Mouse (Mus musculus) lung, embryonic 16.5 days (tissue): ENCODE measurements around the gene Wdr86. TPM values are rescaled to one million over a fixed set of nuclear protein-coding genes. Genes with fewer than 3 reads are reported as not detected.

Experiments
- ATAC-seq: fragments of 200-750 bp; cut with Nextera tagmentation; 2 replicates; pipeline ENCODE4 v1.8.0; 2017; ENCODE audit warnings: low read depth, mild to moderate bottlenecking, moderate library complexity
- H3K27ac ChIP-seq: fragments of 300-500 bp; sonication (generic); 2 replicates; pipeline ENCODE4 v1.5.1; 2014; ENCODE audit warnings: mild to moderate bottlenecking, control low read depth, low read length
- H3K27me3 ChIP-seq: fragments of 300-500 bp; sonication (generic); 2 replicates; pipeline ENCODE4 v1.6.1; 2014; ENCODE audit warnings: low read depth, low read length, mixed read lengths; ENCODE audit not compliant: control insufficient read depth, insufficient read depth
- H3K36me3 ChIP-seq: fragments of 300-500 bp; sonication (generic); 2 replicates; pipeline ENCODE4 v1.6.1; 2014; ENCODE audit warnings: low read length; ENCODE audit not compliant: control insufficient read depth, insufficient read depth
- H3K4me1 ChIP-seq: fragments of 300-500 bp; sonication (generic); replicated peaks from 2 replicates; pipeline ENCODE4 v1.6.1; 2014; ENCODE audit warnings: low read length, mixed read lengths; ENCODE audit not compliant: control insufficient read depth, insufficient read depth
- H3K4me2 ChIP-seq: fragments of 300-500 bp; sonication (generic); 2 replicates; pipeline ENCODE4 v1.6.1; 2014; ENCODE audit warnings: low read depth, low read length, control low read depth
- H3K4me3 ChIP-seq: fragments of 300-500 bp; sonication (generic); 2 replicates; pipeline ENCODE4 v1.5.1; 2014; ENCODE audit warnings: mild to moderate bottlenecking, low read length, control low read depth
- H3K9ac ChIP-seq: fragments of 300-500 bp; sonication (generic); 2 replicates; pipeline ENCODE4 v1.6.1; 2014; ENCODE audit warnings: low read length, control low read depth
- H3K9me3 ChIP-seq: fragments of 300-500 bp; sonication (generic); 2 replicates; pipeline ENCODE4 v1.6.1; 2016; ENCODE audit warnings: low read length; ENCODE audit not compliant: control insufficient read depth
- WGBS: fragments of 180-500 bp; shearing (Covaris S2); extraction: QIAGEN DNeasy Blood & Tissue Kit; methylation state at CpG from one replicate; pipeline ENCODE4 v1.1.7; 2014; 5-methylcytosine and 5-hydroxymethylcytosine counted together
- polyA plus RNA-seq: library from polyadenylated mRNA; unstranded; fragments of >200 nt; fragmentation: Nextera tagmentation; extraction: Ambion mirVana; gene quantifications from 2 replicates; pipeline ENCODE4 v1.2.1, GENCODE M21; 2015

Wdr86 gene
- polyA plus RNA-seq, 1 experiment from 2014 or later, result 30.5 TPM

- H3K4me2 ChIP-seq, result peak overlapping the region; percentile 86
- no peaks in the 10 kb centered on the region for H3K27me3 ChIP-seq
- H3K27ac ChIP-seq, result peak overlapping the region; percentile 96
- no peaks in the 10 kb centered on the region for H3K36me3 ChIP-seq
- 0% methylated on average over 2 of the region's 2 CpGs for WGBS
- peak overlapping the region; percentile 62 for H3K4me3 ChIP-seq
- ATAC-seq, result no peak; the same call in 1 of the 2 replicates
- H3K4me1 ChIP-seq, result peaks cover 14% of the 10 kb centered on the region
- peak overlapping the region; percentile 85; the same call in 1 of the 2 replicates for H3K9ac ChIP-seq
- no peaks in the 10 kb centered on the region for H3K9me3 ChIP-seq
Observed at GRCm38 (mm10) chr5:24752175-24752498, 21.6 kb upstream of the Wdr86 start.

DNA sequence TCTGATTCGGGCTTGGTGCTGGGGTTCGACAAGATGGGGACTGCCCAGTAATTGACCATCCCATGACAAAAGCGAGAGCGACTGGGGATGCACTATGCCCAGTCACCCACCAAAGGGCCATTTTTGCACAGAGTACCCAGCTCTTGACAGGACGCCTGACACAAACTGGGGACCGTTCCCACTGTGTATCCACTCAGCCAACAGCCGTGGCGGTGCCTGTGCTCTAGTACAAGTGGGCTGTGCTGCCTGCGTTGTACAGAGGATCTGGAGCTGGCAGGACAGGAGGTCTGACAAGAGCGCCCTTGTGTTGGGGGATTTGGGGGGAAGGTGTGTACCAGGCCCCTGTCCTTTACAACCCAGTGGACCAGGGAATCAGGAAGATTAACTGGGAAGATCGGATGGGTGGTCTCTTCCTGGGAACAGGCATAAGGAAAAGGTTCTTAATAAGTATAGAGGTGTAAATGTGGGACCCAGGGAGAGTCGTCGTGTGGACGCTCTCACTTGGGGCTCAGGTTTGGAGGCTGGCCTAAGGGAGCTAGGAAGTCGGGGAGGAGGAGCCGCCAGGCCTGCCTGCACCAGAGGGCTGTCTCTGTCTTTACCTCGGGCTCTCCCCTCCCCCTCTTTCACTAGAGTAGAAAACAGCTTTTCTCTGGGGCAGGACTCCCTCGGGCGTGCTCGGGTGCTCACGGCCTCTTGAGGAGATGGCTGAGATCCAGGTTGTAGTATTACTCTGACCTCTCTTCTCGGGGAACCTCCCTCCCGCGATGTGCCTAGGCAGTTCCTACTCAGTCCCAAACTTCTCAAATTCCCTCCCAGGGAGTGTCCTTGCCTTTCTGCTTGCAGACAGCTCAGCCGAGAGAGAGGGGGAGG lies 21.0 kb upstream of the Wdr86 start:
- ATAC-seq, result peak; percentile 78
- H3K27ac ChIP-seq, result peak overlapping the region; percentile 96
- no peaks in the 10 kb centered on the region for H3K27me3 ChIP-seq
- WGBS, result 2% methylated on average over 25 of the region's 25 CpGs
- no peaks in the 10 kb centered on the region for H3K36me3 ChIP-seq
- H3K9me3 ChIP-seq, result no peaks in the 10 kb centered on the region
- H3K4me1 ChIP-seq, result peaks cover 14% of the 10 kb centered on the region
- H3K9ac ChIP-seq, result peak overlapping the region; percentile 85
- peak overlapping the region; percentile 86 for H3K4me2 ChIP-seq
- peak overlapping the region; percentile 62 for H3K4me3 ChIP-seq

DNA sequence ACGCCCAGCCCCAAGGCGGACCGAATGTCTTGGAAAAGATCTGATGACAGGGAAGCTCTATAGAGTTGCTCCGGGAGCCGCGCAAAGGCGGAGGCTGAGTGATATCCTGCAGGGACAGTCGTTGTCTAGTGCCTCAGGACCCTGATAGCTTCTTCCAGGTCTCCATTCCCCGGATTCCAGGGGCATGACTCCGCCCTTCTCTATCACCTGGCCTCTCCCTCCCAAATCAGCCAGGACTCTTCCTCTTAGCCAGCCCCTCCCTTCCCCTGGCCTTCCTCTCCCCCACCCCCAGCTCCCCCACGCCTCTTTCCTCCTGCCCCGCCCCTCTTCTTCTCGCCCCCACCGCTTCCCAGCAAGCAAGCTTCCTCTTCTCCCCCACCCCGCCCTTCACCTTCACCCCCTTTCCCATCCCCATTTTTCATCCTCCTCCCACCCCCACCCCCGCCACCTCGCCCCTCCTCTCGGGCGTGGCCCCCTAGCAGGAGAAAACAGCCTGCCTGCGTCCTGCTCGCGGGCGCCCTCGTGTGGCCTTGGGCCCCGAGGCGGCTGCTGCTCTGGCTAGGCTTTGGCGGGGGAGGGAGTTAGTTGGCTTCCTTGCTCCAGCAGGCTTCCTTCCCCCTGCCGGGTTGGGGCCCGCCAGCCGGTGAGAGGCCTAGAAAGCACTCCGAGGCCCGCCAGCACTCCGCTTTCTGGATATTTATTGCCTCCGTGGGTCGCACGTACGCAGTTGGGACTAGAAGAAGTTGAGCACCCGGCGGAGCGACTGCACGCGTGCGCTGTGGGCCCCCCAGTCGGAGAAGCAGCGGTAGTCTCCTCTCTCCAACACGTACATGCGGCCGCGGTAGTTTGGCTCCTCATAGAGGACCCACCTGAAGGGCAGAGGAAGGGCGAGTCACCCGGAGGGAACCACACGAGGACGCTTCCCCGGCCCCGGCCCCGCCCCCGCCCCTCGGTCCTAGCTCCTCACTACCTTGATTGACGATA lies 20.1 kb upstream of the Wdr86 start:
- H3K4me2 ChIP-seq, result peak overlapping the region; percentile 86
- no peaks in the 10 kb centered on the region for H3K9me3 ChIP-seq
- peak; percentile 82 for ATAC-seq
- H3K4me1 ChIP-seq, result peaks cover 11% of the 10 kb centered on the region
- peak overlapping the region; percentile 85 for H3K9ac ChIP-seq
- H3K27me3 ChIP-seq, result no peaks in the 10 kb centered on the region
- H3K27ac ChIP-seq, result peak overlapping the region; percentile 96
- peak overlapping the region; percentile 62 for H3K4me3 ChIP-seq
- under 1% methylated on average over 54 of the region's 59 CpGs for WGBS
- no peaks in the 10 kb centered on the region for H3K36me3 ChIP-seq

GRCm38 (mm10) chr5:24749731-24750130 lies 19.2 kb upstream of the Wdr86 start:
- Histone ChIP-seq H3K27me3 (no peaks in the 10 kb centered on the region), H3K4me1 (peaks cover 11% of the 10 kb centered on the region), H3K27ac (peak overlapping the region; percentile 73; the same call in 1 of the 2 replicates), H3K36me3 (no peaks in the 10 kb centered on the region), H3K4me2 (peak overlapping the region; percentile 86), H3K9ac (peak overlapping the region; percentile 85; the same call in 1 of the 2 replicates), H3K9me3 (no peaks in the 10 kb centered on the region), H3K4me3 (peak overlapping the region; percentile 62; the same call in 1 of the 2 replicates)
- 63% methylated on average over 5 of the region's 5 CpGs for WGBS
- no peak for ATAC-seq

DNA sequence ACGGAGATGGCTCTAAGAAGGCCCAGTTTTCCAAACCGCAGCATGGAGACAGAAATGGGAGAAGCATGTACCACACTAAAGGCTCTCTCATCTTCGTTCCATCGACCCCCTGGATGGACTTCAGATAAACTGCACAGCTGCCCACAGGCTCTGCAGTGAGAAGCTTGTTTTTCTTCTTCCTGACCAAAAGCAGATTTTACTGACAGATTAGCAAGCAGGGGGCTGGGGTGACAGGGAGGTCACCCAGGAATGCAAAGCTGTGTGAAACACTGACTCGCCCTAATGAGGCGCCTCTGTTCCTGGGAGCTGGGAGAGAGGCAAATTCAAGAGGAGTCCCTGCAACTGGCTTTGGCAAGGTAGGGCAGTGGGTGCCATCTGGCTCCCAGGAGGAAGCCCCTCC lies 17.0 kb upstream of the Wdr86 start:
- Histone ChIP-seq H3K4me1 (peaks cover 11% of the 10 kb centered on the region), H3K9ac (no peak overlapping the region), H3K27me3 (no peaks in the 10 kb centered on the region), H3K4me2 (no peak overlapping the region), H3K36me3 (no peaks in the 10 kb centered on the region), H3K4me3 (no peak overlapping the region), H3K9me3 (no peaks in the 10 kb centered on the region), H3K27ac (no peak overlapping the region)
- no peak for ATAC-seq
- WGBS, result 21% methylated on average over 6 of the region's 6 CpGs

DNA sequence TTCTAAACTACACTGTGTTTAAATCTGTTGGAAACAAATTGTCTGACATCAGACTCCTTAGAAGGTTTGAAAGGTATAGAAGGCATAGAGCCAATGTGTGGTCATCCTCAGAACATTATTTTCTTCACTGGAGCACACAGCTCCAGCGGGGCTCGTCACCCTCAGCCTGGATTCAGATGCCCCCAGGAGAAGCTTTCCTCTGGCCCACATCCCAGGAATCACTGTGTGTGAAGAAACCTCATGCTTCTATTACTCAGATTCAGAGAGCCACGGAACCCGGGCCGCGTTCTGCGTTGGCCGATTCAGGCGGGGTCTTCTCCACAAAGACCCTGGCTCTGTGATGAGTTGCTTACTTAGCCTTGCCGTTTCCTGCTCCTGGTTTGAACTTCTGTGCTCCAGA lies 13.4 kb upstream of the Wdr86 start:
- H3K4me2 ChIP-seq, result no peak overlapping the region
- H3K9me3 ChIP-seq, result no peaks in the 10 kb centered on the region
- peaks cover 16% of the 10 kb centered on the region for H3K4me1 ChIP-seq
- H3K27ac ChIP-seq, result no peak overlapping the region
- ATAC-seq, result no peak
- H3K9ac ChIP-seq, result no peak overlapping the region
- H3K36me3 ChIP-seq, result no peaks in the 10 kb centered on the region
- no peaks in the 10 kb centered on the region for H3K27me3 ChIP-seq
- WGBS, result 86% methylated on average over 10 of the region's 10 CpGs
- H3K4me3 ChIP-seq, result no peak overlapping the region

DNA sequence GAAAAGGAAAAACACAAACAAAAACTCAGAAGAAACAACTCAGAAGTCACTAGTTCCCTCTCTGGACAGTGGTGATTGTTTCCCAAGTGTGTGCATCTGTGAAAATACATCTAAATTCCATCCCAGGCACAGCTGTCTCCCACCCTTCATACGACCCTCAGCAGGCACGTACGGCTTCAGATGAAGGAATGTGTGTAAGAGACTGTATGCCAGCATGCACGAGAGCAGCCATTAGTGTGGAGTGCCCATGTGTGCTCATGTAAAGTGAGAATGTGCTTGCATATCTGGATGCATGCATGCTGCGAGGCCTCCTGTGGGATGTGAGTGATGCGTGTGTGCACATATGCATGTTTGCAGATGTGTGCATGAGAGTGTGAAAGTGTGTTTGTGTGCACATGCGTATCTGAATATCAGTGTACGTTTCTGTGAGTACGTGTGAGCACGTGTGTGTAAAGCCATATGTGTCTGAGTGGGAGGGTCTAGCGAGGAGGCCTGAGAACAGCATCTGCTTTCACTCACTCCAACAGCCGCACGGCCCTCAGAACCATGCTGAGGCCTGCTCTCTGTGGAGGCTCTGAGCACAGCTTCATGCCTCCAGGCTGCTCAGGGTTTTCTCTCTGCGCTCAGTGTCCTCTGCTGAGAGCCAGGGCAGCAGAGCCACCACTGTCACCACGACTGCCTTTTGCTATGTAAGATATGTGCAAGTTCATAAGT lies 10.8 kb upstream of the Wdr86 start:
- Histone ChIP-seq H3K4me1 (peaks cover 19% of the 10 kb centered on the region), H3K4me3 (no peak overlapping the region), H3K9me3 (no peaks in the 10 kb centered on the region), H3K4me2 (no peak overlapping the region), H3K9ac (no peak overlapping the region), H3K27me3 (no peaks in the 10 kb centered on the region), H3K27ac (peak overlapping the region; percentile 26; the same call in 1 of the 2 replicates), H3K36me3 (no peaks in the 10 kb centered on the region)
- peak; percentile 64 for ATAC-seq
- WGBS, result 57% methylated on average over 15 of the region's 15 CpGs

GRCm38 (mm10) chr5:24739141-24739753 lies 8.7 kb upstream of the Wdr86 start:
- Histone ChIP-seq H3K9ac (peak overlapping the region; percentile 36; the same call in 1 of the 2 replicates), H3K4me2 (peak overlapping the region; percentile 18; the same call in 1 of the 2 replicates), H3K4me3 (peak overlapping the region; percentile 9; the same call in 1 of the 2 replicates)

More at GRCm38 (mm10) chr5:24739141-24739753, 8.7 kb upstream of the Wdr86 start:
- Histone ChIP-seq H3K27me3 (no peaks in the 10 kb centered on the region), H3K4me1 (peaks cover 19% of the 10 kb centered on the region), H3K36me3 (no peaks in the 10 kb centered on the region), H3K9me3 (no peaks in the 10 kb centered on the region), H3K27ac (peak overlapping the region; percentile 85)
- 32% methylated on average over 15 of the region's 15 CpGs for WGBS
- peak; percentile 80 for ATAC-seq
